Mouse (Mus musculus) embryonic facial prominence, embryonic 13.5 days (tissue): Measurements from ENCODE around the gene Cbx5. TPM values are rescaled to one million over a fixed set of nuclear protein-coding genes. Genes with fewer than 3 reads are reported as not detected.
"Not testable (repeated sequence)": the region's sequence is repeated elsewhere in the genome, so short reads cannot be mapped to it uniquely, and the experiment has no call there.

Experiments
- ATAC-seq: fragments of 200-750 bp; cut with Nextera tagmentation; 2 replicates; pipeline ENCODE4 v1.8.0; 2017; ENCODE audit warnings: low read depth; ENCODE audit not compliant: insufficient number of reproducible peaks, insufficient read depth, low FRiP score, low TSS enrichment
- H3K27ac ChIP-seq: fragments of 300-500 bp; sonication (generic); 2 replicates; pipeline ENCODE4 v1.5.1; 2015; ENCODE audit warnings: moderate library complexity, mild to moderate bottlenecking, inconsistent platforms
- H3K27me3 ChIP-seq: fragments of 300-500 bp; sonication (generic); 2 replicates; pipeline ENCODE4 v1.6.1; 2015; ENCODE audit warnings: mild to moderate bottlenecking, inconsistent platforms
- H3K36me3 ChIP-seq: fragments of 300-500 bp; sonication (generic); 2 replicates; pipeline ENCODE4 v1.6.1; 2015; ENCODE audit warnings: mild to moderate bottlenecking, inconsistent platforms
- H3K4me1 ChIP-seq: fragments of 300-500 bp; sonication (generic); 2 replicates; pipeline ENCODE4 v1.6.1; 2015; ENCODE audit warnings: inconsistent platforms
- H3K4me2 ChIP-seq: fragments of 300-500 bp; sonication (generic); 2 replicates; pipeline ENCODE4 v1.6.1; 2015; ENCODE audit warnings: moderate library complexity, mild to moderate bottlenecking, inconsistent platforms
- H3K4me3 ChIP-seq: fragments of 300-500 bp; sonication (generic); 2 replicates; pipeline ENCODE4 v1.5.1; 2015; ENCODE audit warnings: mild to moderate bottlenecking, inconsistent platforms
- H3K9ac ChIP-seq: fragments of 300-500 bp; sonication (generic); 2 replicates; pipeline ENCODE4 v1.6.1; 2015; ENCODE audit warnings: mild to moderate bottlenecking, inconsistent platforms
- H3K9me3 ChIP-seq: fragments of 300-500 bp; sonication (generic); 2 replicates; pipeline ENCODE4 v1.6.1; 2016; ENCODE audit warnings: inconsistent platforms
- WGBS: fragments of 180-500 bp; shearing (Covaris S2); methylation state at CpG from one replicate; pipeline ENCODE4 v1.1.7; 2015; ENCODE audit warnings: mixed read lengths; 5-methylcytosine and 5-hydroxymethylcytosine counted together
- polyA plus RNA-seq: library from polyadenylated mRNA; unstranded; fragments of >200 nt; fragmentation: Nextera tagmentation; extraction: Ambion mirVana; gene quantifications from 2 replicates; pipeline ENCODE4 v1.2.1, GENCODE M21; 2015

Cbx5 gene
- polyA plus RNA-seq, 1 experiment from 2014 or later = 137 TPM

DNA sequence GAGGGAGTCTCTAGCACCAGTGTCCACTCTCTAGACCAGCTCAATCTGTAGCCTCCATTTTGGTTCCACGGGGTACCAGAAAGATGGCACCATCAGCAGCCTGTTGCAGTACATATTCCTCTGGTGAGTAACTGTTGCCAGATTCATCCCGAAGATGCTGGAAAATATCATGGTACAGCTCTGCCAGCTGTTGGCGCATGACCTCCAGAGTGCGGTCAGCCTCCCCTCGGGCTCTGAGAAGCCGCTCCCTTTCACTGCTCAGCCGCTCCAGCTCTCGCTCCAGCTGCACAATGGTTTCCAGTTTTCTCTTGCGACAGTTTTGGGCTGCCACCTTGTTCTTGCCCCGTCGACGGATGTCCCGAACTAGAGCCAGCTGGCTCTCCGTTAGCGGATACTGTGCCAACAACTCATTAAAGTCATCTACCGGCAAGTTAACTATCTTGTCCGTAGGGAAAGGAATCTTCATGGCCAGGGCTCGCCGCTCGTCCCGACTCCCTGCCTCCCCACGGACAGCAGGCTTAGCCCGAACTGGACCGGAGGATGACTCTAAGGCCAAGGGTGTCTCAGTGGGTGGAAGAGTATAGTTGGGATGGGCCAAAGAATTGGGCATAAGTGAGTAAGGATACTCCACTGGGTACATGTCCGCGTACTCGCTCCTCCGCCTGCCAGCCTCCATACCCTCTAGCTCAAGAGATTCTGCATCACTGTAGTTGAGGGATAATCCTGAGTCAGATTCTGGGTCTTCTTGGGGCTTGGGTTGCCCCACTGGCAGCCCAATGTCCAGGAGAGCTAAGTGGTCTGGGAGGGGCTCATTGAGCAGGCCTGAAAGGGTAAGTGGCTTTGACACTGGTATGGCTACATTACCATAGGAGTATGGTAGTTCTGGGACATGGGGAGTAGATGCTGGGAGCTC lies 9.0 kb upstream of the Cbx5 start:
- H3K4me2 ChIP-seq = no peak overlapping the region
- ATAC-seq = no peak
- no peak overlapping the region for H3K9ac ChIP-seq
- H3K27ac ChIP-seq = peak overlapping the region; percentile 16; the same call in 1 of the 2 replicates
- H3K9me3 ChIP-seq = no peaks in the 10 kb centered on the region
- no peak overlapping the region for H3K4me3 ChIP-seq
- peaks cover 9% of the 10 kb centered on the region for H3K4me1 ChIP-seq
- 81% methylated on average over 28 of the region's 28 CpGs for WGBS
- peaks cover 48% of the 10 kb centered on the region for H3K36me3 ChIP-seq
- H3K27me3 ChIP-seq = no peaks in the 10 kb centered on the region

DNA sequence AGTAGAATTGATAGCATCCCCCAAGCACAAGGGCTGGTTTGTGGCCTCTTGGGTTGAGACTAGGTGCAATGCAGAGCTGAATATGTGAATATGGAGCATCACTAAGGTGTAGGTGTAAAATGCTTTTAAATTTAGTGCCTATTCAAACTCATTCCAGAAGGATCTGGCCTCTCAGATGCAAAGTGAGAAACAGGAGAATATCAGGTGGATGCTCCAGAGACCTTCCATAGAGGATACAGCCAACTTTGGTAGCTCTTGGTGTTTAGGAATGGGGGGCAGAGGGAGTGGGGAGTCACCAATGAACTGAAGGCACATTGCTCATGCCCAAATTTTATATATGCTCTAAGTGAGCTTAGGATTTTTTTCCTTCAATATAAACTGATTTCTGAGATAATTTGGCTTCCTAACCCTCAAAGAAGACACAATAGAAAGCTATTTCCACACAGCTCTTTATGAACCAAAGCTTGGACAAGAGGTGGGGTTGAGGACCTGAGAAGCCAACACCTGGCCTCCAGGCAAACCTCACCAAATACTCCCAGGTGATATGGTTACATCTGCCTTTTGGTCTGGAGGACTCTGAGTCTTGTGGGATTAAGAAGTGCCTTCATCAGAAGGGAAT lies 8.3 kb upstream of the Cbx5 start:
- no peak overlapping the region for H3K9ac ChIP-seq
- H3K4me1 ChIP-seq = peaks cover 17% of the 10 kb centered on the region
- H3K27me3 ChIP-seq = no peaks in the 10 kb centered on the region
- no peak for ATAC-seq
- no peaks in the 10 kb centered on the region for H3K9me3 ChIP-seq
- H3K27ac ChIP-seq = no peak overlapping the region
- H3K36me3 ChIP-seq = peaks cover 56% of the 10 kb centered on the region
- H3K4me3 ChIP-seq = no peak overlapping the region
- H3K4me2 ChIP-seq = no peak overlapping the region

DNA sequence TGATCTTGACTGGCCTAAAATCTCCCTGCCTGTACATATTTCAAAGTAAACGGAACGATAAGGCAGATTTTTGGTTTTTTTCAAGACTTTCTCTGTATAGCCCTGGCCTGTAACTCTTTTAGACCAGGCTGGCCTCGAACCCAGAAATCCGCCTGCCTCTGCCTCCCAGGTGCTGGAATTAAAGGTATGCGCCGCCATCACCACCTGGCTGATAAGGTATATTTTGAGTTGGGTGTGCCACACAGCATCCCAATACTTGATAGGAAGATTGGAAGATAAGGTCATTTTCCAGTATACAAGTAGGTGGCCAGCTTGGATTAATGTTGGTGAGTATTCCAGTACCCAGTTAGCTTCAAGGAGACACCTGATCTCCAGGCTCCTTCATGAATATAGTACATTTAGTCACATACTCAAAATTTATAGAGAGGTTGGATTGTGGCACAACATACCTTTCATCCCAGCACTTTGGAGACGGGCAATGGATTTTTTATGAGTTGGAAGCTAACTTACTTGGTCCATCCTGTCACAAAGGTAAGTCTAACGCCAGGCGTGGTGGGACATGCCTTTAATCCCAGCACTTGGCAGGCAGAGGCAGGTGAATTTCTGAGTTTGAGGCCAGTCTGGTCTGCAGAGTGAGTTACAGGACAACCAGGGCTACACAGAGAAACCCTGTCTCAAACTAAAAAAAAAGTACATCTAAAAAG lies 7.6 kb upstream of the Cbx5 start:
- Histone ChIP-seq H3K27ac (no peak overlapping the region), H3K27me3 (no peaks in the 10 kb centered on the region), H3K4me1 (peaks cover 24% of the 10 kb centered on the region), H3K9me3 (no peaks in the 10 kb centered on the region), H3K4me3 (no peak overlapping the region), H3K4me2 (no peak overlapping the region), H3K9ac (no peak overlapping the region), H3K36me3 (peaks cover 62% of the 10 kb centered on the region)
- ATAC-seq = no peak
- WGBS = 87% methylated on average over 9 of the region's 9 CpGs

DNA sequence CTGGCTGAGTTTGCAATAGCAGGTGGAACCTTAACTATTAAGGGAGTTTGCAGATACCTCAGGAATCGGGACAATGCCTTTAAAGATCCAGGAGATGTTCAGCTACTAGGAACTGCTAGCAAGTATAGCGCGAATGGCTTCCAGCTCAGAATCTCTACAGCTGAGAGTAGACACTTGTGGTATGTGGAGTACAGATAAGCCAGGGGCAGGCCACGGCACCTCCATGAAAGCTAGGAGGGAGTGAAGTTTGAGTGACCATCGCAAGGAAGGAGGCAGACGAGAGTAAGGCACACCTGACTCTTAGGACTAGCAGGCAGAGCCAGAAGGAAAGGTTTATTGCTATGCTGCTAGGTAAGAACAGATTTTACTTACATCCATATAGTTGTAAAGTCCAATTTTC lies 6.0 kb upstream of the Cbx5 start:
- peak overlapping the region; percentile 16; the same call in 1 of the 2 replicates for H3K27ac ChIP-seq
- ATAC-seq = no peak
- peaks cover 30% of the 10 kb centered on the region for H3K4me1 ChIP-seq
- peaks cover 72% of the 10 kb centered on the region for H3K36me3 ChIP-seq
- H3K4me2 ChIP-seq = no peak overlapping the region; the same call in 1 of the 2 replicates
- WGBS = 82% methylated on average over 6 of the region's 6 CpGs
- H3K9ac ChIP-seq = no peak overlapping the region
- no peak overlapping the region for H3K4me3 ChIP-seq
- H3K9me3 ChIP-seq = no peaks in the 10 kb centered on the region
- H3K27me3 ChIP-seq = no peaks in the 10 kb centered on the region

DNA sequence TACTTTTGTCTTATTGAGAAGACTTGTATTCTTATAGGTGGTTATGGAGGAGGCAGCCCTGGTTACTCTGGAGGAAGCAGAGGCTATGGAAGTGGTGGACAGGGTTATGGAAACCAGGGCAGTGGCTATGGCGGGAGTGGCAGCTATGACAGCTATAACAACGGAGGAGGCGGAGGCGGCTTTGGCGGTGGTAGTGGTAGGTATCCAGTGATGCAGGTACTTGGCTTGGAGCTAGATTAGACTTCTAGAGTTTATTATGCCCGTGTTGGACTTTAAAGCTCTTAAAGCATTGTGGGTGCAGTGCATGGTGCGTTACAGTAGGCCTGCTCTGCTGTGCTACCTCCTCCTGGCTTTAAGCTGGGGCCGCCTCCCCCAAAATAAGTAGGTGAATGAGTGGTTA lies 3.3 kb upstream of the Cbx5 start:
- 68% methylated on average over 8 of the region's 8 CpGs for WGBS
- H3K4me3 ChIP-seq = peak overlapping the region; percentile 68
- peaks cover 58% of the 10 kb centered on the region for H3K36me3 ChIP-seq
- peak overlapping the region; percentile 88 for H3K9ac ChIP-seq
- H3K27me3 ChIP-seq = no peaks in the 10 kb centered on the region
- H3K4me1 ChIP-seq = peaks cover 33% of the 10 kb centered on the region
- H3K27ac ChIP-seq = peak overlapping the region; percentile 13; the same call in 1 of the 2 replicates
- no peak for ATAC-seq
- no peaks in the 10 kb centered on the region for H3K9me3 ChIP-seq
- H3K4me2 ChIP-seq = peak overlapping the region; percentile 88

DNA sequence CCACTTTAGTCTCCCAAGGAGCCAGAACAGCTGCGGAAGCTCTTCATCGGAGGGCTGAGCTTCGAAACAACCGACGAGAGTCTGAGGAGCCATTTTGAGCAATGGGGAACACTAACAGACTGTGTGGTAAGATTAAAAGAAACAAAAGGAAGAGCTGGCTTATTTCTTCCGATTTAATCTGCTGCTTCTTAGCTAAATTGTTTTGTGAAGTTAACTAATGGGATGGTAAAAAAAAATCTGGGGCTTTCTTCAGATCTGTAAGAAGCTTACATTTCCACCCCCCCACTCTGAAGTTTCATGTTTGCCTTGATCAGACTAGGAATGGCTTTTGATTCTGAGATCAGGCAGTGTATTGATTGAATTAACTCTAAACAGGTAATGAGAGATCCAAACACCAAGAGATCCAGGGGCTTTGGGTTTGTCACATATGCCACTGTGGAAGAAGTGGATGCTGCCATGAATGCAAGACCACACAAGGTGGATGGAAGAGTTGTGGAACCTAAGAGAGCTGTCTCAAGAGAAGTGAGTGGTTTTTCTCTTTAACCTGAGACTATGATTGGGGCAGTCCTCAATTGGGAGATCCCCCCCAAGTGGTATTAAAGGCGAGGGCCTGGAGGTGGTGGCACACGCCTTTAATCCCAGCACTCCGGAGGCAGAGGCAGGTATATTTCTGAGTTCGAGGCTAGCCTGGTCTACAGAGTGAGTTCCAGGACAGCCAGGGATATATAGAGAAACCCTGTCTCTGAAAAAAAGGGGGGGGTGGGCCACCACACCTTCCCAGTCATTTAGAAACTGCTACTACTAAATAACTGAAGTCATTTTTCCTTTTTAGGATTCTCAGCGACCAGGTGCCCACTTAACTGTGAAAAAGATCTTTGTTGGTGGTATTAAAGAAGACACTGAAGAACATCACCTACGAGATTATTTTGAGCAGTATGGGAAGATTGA lies 1.7 kb upstream of the Cbx5 start:
- not testable (repeated sequence) for H3K27me3 ChIP-seq, ATAC-seq, H3K9me3 ChIP-seq
- Histone ChIP-seq H3K36me3 (peaks cover 43% of the 10 kb centered on the region), H3K4me3 (peak overlapping the region; percentile 68), H3K27ac (peak overlapping the region; percentile 93), H3K4me1 (peaks cover 39% of the 10 kb centered on the region), H3K4me2 (peak overlapping the region; percentile 88), H3K9ac (peak overlapping the region; percentile 88)
- WGBS = 8% methylated on average over 12 of the region's 12 CpGs

DNA sequence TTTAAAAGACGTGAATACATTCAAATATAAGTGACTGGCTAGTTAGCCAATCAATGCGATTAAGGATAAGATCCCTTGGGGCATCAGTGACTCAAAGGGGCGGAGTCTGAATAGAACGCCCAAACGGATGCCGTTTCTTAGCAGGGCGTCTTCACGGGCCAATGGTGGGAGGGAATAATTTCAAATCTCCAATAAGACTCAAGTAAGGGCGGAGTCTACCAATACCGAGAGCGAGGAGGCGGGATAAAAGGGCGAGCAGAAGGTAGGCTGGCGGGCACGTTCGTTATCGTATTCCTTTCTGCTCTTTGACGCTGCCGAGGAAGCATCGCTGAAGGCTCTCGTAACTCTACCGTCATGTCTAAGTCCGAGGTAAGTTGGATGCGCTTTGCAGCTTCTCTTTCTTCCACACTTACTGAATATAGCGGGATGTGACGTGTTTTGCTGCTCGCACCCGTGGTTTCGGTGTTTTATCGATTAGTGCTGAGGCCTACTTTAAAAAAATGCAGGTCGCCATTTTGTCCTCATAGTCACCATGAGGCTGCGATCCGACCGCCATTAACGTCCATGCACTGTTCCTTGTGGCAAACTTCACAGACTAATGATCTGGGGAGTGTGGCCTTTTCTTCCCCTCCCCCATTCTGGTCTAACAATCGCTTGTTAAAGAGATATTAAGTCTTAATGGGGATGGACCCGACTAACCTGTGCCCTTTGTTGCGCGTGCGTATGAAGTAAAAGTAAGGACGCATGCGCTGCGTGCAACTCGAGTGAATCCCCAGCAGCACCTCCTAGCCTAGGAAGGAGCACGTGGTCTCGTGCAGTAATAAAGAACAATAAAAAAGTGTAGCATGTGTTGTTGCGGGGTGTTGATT lies 778 bp upstream of the Cbx5 start, which contains the start of gene Hnrnpa1:
TSS of gene Hnrnpa1 (plus strand) at position 273 of the 869 bp plus-strand sequence.
- peak within 1 kb of the TSS; percentile 93 for H3K27ac ChIP-seq
- H3K4me3 ChIP-seq = peak within 1 kb of the TSS; percentile 68
- H3K4me2 ChIP-seq = peak within 1 kb of the TSS; percentile 88
- H3K9me3 ChIP-seq = no peaks in the 10 kb centered on the region
- peaks cover 40% of the 10 kb centered on the region for H3K36me3 ChIP-seq
- H3K27me3 ChIP-seq = no peaks in the 10 kb centered on the region
- H3K4me1 ChIP-seq = peaks cover 37% of the 10 kb centered on the region
- peak; percentile 92 for ATAC-seq
- H3K9ac ChIP-seq = peak within 1 kb of the TSS; percentile 88
- WGBS = under 1% methylated on average over 47 of the region's 47 CpGs

DNA sequence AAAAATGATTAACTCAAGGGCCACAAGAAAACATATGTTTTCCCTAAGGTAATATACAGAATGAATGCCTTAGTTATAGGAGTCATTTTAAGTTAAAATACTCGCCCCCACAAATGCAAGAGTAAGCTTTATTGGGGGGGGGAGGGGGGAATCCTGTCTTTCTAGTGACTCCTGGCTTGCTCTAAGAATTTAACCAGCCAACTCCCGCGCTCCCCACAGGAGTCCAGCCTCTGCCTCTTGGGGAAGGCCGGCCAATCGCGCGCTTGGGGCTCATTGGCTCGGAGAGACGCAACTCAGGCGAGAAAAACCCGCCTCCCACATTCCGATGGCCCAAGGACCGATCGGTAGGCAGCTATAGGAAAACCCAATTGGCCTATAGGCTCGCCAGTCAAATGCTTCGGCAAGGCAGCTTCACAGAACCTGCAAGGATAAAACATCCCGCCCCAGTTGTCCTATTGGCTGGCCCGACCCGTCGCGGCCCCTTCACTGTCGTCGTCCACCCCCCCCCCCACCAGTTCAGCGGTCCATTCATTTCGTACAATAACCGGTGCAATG lies 409 bp downstream of the Cbx5 start:
- Histone ChIP-seq H3K4me3 (peak overlapping the region; percentile 68), H3K9me3 (no peaks in the 10 kb centered on the region), H3K4me2 (peak overlapping the region; percentile 63), H3K9ac (peak overlapping the region; percentile 88), H3K36me3 (peaks cover 41% of the 10 kb centered on the region), H3K27ac (peak overlapping the region; percentile 93), H3K4me1 (peaks cover 33% of the 10 kb centered on the region), H3K27me3 (no peaks in the 10 kb centered on the region)
- peak; percentile 90 for ATAC-seq
- under 1% methylated on average over 26 of the region's 26 CpGs for WGBS

DNA sequence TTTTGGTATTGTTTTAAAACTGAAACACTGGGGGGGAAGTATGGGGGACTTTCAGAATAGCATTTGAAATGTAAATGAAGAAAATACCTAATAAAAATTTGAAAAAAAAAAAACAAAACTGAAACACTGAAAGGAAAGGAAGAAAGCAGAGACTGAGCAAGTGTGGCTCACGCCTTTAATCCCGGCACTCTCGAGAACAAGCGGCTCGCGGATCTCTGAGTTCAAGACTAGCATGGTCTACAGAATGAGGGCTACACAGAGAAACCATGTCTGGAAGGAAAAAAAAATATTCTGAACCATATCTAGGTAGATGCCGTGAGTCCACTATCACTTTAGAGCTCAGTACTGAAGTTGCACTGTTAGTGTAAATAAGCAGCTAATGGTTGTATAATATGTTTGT lies 2.3 kb downstream of the Cbx5 start:
- no peak for ATAC-seq
- peaks cover 16% of the 10 kb centered on the region for H3K4me1 ChIP-seq
- H3K9ac ChIP-seq = no peak overlapping the region
- no peak overlapping the region for H3K4me3 ChIP-seq
- no peak overlapping the region for H3K4me2 ChIP-seq
- 92% methylated on average over 7 of the region's 7 CpGs for WGBS
- no peaks in the 10 kb centered on the region for H3K27me3 ChIP-seq
- no peak overlapping the region for H3K27ac ChIP-seq
- peaks cover 27% of the 10 kb centered on the region for H3K36me3 ChIP-seq
- H3K9me3 ChIP-seq = no peaks in the 10 kb centered on the region

DNA sequence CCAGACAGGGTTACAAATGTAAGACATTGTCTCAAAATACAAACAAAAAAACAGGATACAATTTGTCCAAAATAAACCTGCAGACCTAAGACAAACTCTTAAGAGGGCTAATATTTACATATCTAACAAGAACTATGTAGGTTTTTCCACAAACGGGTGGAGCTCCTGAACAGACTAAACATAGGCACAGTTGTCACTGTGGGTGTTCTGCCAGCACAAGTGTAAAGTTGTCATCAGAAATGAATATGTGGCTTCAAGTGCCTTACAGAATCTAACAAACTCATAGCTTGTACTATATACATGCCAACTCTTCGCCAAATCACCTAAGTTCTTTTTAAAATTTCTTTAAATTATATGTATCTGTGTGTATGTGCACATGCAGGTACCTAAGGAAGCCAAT lies 6.5 kb downstream of the Cbx5 start:
- WGBS = 89% methylated on average over 2 of the region's 2 CpGs
- H3K9me3 ChIP-seq = no peaks in the 10 kb centered on the region
- no peak overlapping the region for H3K27ac ChIP-seq
- no peak for ATAC-seq
- no peak overlapping the region for H3K4me2 ChIP-seq
- H3K27me3 ChIP-seq = no peaks in the 10 kb centered on the region
- no peak overlapping the region for H3K9ac ChIP-seq
- peaks cover 17% of the 10 kb centered on the region for H3K36me3 ChIP-seq
- peaks cover 12% of the 10 kb centered on the region; the same call in 1 of the 2 replicates for H3K4me1 ChIP-seq
- no peak overlapping the region for H3K4me3 ChIP-seq
